Mouse (Mus musculus): ENCODE results near the gene Rpap2. TPM values are rescaled to one million over a fixed set of nuclear protein-coding genes. Genes with fewer than 3 reads are reported as not detected.

Rpap2 gene
- total RNA-seq (2021), result 13.2 and 21.2 TPM in 2 replicates
- long read RNA-seq, experiment 1, transcript Rpap2-201 (13 exons, 2,268 nt), result major isoform, 11 of 30 reads
- long read RNA-seq, experiment 1, partial matches to known transcripts, result 11 of 30 reads
- long read RNA-seq, experiment 1, other reads (novel, unspliced or antisense), result 7 of 30 reads
- long read RNA-seq, experiment 2, transcript Rpap2-201 (13 exons, 2,268 nt), result major isoform, 11 of 34 reads
- long read RNA-seq, experiment 2, partial matches to known transcripts, result 18 of 34 reads
- long read RNA-seq, experiment 2, other reads (novel, unspliced or antisense), result 4 of 34 reads

- peak; percentile 91 for DNase-seq
Measured at GRCm38 (mm10) chr5:107597301-107598077, at the start of gene Rpap2, which contains the start of gene Glmn. Gene Rpap2, plus strand, starts transcription at chr5:107597373. Gene Glmn, minus strand, starts transcription at chr5:107597888.

DNA sequence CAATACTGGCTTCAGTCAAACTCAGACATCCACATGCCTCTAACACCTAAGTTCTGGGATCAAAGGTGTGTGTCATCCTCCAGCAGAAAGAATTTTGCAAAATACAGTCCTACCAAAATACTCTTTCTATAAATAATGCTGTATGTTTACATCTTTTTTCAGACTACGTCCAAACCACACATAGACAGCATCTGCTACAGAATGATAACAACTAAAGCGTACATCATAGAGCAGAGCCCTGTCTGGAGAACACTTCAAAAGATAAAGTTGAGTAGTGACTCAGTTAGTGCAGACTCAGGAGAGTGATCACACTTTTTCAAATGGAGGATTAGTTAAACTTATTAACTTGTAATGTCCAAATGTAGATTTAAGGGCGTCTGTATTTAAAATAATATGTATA is 49.2 kb upstream of the Rpap2 start:
- DNase-seq, result no peak

DNA sequence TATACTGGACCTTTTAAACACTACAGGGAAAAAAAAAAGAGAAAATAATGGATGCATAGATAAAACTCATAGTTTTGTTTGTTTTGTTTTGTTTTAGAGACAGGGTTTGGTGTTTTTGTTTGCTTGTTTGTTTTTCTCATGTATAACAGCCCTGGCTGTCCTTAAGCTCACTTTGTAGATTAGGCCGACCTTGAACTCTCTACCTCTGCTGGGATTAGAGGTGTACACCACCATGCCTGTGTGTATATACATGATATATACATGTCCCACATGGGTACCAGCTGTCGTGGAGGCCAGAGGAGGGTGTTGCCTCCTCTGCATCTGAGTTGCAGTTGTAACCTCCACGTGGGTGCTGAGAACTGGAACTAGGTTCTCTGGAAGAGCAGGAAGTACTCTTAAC is 48.7 kb upstream of the Rpap2 start:
- no peak for DNase-seq

- no peak for DNase-seq
Measured at GRCm38 (mm10) chr5:107554336-107554735, 42.8 kb upstream of the Rpap2 start.

DNA sequence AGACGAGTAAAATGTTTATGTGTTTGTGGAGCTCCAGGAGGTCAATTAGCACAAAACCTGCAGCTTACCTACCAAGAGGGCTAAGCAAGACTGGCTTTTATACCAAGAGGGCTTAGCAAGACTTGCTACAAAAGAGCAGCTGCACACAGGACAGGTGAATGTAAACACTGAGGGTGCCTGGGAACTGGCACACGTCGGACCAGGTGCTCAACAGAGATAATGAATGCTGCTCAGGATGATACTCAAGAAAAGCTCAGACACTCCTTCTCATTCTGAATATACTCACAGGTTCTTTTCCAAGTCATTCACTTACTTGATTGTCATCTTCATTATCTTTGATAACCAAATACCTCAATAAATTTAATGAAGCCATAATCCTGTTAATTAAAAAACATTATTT is 40.2 kb upstream of the Rpap2 start:
- no peak for DNase-seq

GRCm38 (mm10) chr5:107569148-107569547 is 28.0 kb upstream of the Rpap2 start:
- no peak for DNase-seq

DNA sequence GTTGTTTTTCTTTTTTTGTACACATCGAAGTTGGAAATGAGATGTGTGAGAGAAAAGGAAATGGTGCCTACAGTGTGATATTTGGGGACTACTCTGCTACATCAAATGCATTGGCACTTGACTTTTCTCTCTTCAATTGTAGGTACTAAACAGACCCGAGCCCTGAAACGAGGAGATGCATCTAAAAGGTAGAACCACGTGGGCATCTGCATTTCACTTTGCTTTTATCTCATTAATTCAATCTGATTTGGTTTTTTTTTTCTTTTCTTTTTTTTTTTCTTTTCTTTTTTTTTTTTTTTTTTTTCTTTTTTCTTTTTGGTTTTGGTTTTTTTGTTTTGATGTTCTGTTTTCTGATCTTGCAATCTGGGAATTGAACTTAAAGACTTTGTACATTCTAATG is 1.2 kb downstream of the Rpap2 start:
- no peak for DNase-seq

DNA sequence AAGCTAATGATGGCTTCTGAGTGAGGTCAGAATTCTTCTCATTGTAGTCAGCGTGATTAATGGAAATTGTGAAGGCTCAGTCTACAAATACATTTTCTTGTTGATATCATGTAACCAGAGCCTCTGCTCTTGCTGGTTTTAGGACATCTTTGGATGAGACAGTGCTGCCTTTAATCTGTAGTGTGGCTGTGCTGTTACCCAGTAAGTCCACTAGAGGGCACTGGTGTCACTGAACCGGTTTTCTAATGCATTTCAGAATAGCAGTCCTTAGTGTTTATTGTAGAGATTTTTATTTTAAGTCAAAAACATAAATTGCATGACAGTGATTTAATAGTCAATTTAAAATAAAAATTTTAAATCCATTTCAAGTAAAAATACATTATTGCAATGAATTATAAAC is 14.1 kb downstream of the Rpap2 start:
- peak; percentile 69 for DNase-seq

GRCm38 (mm10) chr5:107617986-107618385 is 20.8 kb downstream of the Rpap2 start:
- no peak for DNase-seq

DNA sequence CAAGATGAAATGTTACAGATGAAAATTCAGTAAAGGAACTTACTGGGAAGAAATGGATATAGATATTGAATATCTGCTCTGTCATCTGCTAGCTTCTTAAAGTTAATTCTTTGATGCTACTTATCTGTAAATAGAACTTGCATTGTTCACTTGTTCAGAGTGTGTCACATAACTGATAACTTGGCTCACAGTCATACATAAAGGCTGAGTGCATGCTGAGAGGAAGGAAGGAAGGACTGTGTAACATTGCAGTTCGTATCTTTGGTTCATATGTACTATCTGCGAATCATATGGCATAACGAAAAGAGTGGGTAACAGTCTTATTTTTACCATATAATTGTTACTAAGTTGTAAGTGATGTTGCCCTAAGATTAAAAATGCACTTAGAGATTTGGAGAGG is 24.2 kb downstream of the Rpap2 start:
- no peak for DNase-seq

DNA sequence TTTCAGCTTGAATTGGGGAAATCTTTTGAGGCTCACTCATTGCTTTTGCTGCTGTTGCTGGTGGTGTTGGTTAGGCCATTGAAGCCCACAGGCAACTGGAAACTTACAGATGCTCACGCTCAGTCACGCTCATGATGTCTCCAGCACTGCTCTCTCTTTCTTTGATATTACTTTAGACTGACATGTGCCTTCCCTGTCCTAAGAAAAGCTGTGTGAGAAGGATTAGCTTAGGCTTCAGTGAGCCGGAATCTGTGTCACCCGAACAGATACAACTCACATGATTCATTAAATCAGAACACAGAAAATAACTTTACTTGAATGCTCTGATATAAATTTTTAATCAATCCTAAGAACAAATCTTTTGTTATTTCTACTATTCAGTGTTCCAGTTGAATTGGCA is 36.5 kb downstream of the Rpap2 start:
- no peak for DNase-seq

DNA sequence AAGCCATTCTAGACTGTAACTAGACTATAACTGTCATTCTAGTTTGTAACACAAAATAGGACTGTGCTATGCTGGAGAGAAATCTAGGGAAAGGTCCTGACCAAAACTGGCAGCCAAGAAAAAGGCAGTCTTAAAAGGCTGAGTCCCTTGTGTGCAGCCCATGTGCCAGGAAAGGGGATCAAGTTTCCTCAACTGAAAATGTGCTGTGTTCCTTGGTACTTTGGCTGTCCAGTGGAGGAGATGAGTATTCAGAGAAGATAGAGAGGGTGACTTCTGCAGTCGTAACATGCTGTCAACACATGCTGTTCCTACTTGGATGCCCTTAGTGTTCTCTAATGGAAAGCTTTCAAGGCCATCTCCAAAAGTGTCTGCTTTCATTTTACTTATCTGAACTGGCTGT is 39.9 kb downstream of the Rpap2 start:
- no peak for DNase-seq

DNA sequence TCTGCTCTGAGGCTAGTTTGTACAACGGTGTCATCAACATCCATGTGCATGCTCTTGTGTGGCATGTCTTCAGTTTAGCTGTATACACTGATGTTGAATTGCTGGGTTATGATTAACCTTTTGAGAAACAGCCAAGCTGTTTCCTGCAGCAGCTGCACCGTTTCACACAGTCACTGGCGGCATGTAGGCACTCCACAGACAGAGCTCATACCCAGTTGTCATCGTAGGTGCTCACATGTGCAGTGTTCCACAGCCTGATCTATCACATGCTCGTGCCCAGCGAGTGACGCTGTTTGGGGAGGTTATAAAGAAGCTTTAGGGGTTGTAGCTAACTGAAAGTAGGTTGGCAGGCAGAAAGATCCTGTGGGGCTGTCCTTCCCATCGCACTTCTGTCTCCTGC is 41.2 kb downstream of the Rpap2 start:
- DNase-seq, result no peak

DNA sequence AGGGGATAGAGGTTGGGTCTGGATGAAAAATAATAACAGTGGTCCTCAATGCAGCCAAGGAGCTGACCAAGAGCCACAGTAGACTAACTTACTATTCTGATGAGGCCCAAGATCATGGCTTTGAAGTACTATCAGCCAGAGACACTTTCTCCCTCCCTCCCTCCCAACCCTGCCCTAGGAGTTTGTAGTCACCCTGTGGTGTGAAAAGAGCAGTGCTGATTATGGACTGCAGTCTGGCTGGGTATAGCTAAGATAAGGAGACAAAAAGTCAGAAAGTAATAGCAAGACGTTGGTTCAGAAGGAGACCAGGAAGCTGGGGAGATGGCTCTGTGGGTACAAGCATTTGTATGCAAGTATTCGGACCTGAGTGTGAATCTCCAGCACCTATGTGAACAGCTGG is 47.4 kb downstream of the Rpap2 start:
- DNase-seq, result no peak

- no peak for DNase-seq
Measured at GRCm38 (mm10) chr5:107645935-107646334, 48.8 kb downstream of the Rpap2 start.

DNA sequence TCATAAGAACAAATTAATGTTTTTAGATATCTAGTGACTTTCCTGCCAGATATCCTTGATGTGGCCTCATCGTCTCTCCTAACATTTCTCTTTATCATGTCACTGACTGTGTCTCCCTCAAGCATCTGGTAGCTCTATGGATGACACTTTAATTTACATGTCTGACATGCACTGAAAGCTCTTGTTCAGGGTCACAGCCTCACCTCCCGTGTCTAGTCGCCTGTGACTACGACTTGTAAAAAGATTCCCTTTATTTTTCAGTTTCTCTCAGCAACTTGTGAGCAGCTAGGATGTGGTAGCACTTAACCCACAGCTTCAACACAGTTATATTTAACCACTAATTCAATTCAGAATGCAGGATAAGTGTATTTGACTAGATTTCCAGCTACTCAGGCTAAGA is 50.4 kb downstream of the Rpap2 start:
- DNase-seq, result no peak

GRCm38 (mm10) chr5:107648552-107649125 is 51.5 kb downstream of the Rpap2 start:
- no peak for DNase-seq

DNA sequence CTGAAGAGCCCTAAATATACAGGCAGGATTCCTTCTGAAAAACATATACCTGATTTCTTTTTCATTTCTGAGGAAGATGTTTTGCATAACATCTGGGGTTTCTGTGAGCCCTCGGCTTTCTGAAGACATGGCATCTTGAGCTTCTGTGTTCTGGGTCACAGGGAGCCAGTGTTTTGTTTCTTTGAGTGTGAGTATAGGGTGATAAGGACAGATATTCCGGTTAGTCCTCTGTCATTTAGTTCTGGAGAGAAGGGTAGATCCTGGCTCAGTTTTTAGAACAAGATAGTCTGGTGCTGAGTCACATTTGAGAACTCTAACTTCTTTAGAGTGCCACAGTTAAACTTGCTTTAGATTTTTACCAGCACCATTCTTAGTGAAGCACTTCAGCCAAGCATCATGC is 52.5 kb downstream of the Rpap2 start:
- DNase-seq, result no peak

GRCm38 (mm10) chr5:107650427-107650826 is 53.3 kb downstream of the Rpap2 start:
- DNase-seq, result no peak

GRCm38 (mm10) chr5:107652055-107652660 is 55.0 kb downstream of the Rpap2 start:
- no peak for DNase-seq

- no peak for DNase-seq
Measured at GRCm38 (mm10) chr5:107678392-107678791, 81.2 kb downstream of the Rpap2 start.

- DNase-seq, result no peak
Measured at GRCm38 (mm10) chr5:107681300-107681699, 84.1 kb downstream of the Rpap2 start.

- DNase-seq, result no peak
Measured at GRCm38 (mm10) chr5:107684380-107684779, 87.2 kb downstream of the Rpap2 start.

Measured in adrenal gland, postnatal 14 days (tissue).